ENCODE assay signal across 8 mouse cellular contexts in the genomic region with DNA sequence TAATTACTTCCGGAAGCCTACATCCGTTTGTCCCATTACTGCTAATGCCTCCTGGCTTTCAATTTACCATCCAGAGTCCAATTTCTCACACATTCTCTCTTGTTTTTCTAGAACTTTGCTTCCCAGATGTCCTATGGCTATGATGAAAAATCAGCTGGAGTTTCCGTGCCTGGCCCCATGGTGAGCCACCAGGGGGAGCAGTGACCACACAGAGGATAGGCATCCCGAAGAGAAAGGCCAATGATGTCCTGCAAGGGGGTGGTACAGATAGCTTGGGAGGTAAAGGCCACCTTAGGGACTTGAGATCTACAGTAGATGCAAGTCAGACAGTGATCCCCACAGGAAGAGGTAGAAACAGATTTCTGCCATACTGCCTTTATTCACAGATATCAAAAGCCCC. TPM values are rescaled to one million over a fixed set of nuclear protein-coding genes. Genes with fewer than 3 reads are reported as not detected.
A peak's percentile ranks its signal among the peaks of the same experiment; 100 is the strongest.
DNase-seq lines count a peak whose midpoint lies in the region; ATAC-seq and TF ChIP-seq lines count a peak whose summit lies in the region.

No protein-coding gene starts in this region.

- H3K9ac ChIP-seq in hindbrain, embryonic 14.5 days = no peak overlapping the region
- H3K9ac ChIP-seq in hindbrain, embryonic 12.5 days = no peak overlapping the region
- no peak overlapping the region for H3K9ac ChIP-seq in intestine, embryonic 16.5 days (ENCODE audit: low read depth, low read length)

- H3K9me3 ChIP-seq in hindbrain, embryonic 14.5 days (ENCODE audit: control insufficient read depth, low read length) = no peaks in the 10 kb centered on the region
- H3K9me3 ChIP-seq in hindbrain, embryonic 12.5 days (replicated peaks) = no peaks in the 10 kb centered on the region
- H3K9me3 ChIP-seq in intestine, embryonic 16.5 days (ENCODE audit: control insufficient read depth, low read length) = no peaks in the 10 kb centered on the region

- H3K27ac ChIP-seq in hindbrain, embryonic 14.5 days = no peak overlapping the region
- H3K27ac ChIP-seq in hindbrain, embryonic 12.5 days = no peak overlapping the region
- H3K27ac ChIP-seq in embryonic fibroblast, embryonic 13.5 days (ENCODE audit: insufficient read depth, low read length) = peak overlapping the region; percentile 87
- H3K27ac ChIP-seq in intestine, embryonic 16.5 days (ENCODE audit: low read length) = no peak overlapping the region

- peaks cover 50% of the 10 kb centered on the region for H3K27me3 ChIP-seq in hindbrain, embryonic 14.5 days (ENCODE audit: control insufficient read depth, insufficient read depth, low read length)
- peaks cover 65% of the 10 kb centered on the region for H3K27me3 ChIP-seq in hindbrain, embryonic 12.5 days
- 0 out of 2 replicates have a peak, but pooled peaks cover 3% of the 10 kb centered on the region for H3K27me3 ChIP-seq in intestine, embryonic 16.5 days (replicated peaks; ENCODE audit: control insufficient read depth, insufficient read depth, low read length)

- ATAC-seq in hindbrain, embryonic 14.5 days (ENCODE audit: low FRiP score) = no peak
- ATAC-seq in hindbrain, embryonic 12.5 days (ENCODE audit: low FRiP score) = no peak
- no peak for ATAC-seq in intestine, embryonic 16.5 days

- H3K4me3 ChIP-seq in hindbrain, embryonic 14.5 days (replicated peaks; ENCODE audit: low read length) = no peak overlapping the region
- no peak overlapping the region for H3K4me3 ChIP-seq in hindbrain, embryonic 12.5 days
- peak overlapping the region; percentile 90 for H3K4me3 ChIP-seq in embryonic fibroblast, embryonic 13.5 days (ENCODE audit: insufficient read depth, low read length)
- peak overlapping the region; percentile 58 for H3K4me3 ChIP-seq in intestine, embryonic 16.5 days (ENCODE audit: low read length)

- no peak overlapping the region for H3K4me2 ChIP-seq in hindbrain, embryonic 14.5 days (replicated peaks)
- no peak overlapping the region for H3K4me2 ChIP-seq in hindbrain, embryonic 12.5 days (replicated peaks)
- H3K4me2 ChIP-seq in intestine, embryonic 16.5 days (ENCODE audit: low read depth, low read length) = peak overlapping the region; percentile 24

- intact Hi-C loops in left cerebral cortex, postnatal 36 days (cut with DNase I) = loop anchor here (1.0 to 5.0 kb wide), 3 partner anchors 30 to 152 kb away; partner anchors contain the start of gene Pdk2

- peak; percentile 57; the same call in 1 of the 2 replicates for TF ChIP-seq POLR2A in embryonic fibroblast, embryonic 13.5 days (IDR thresholded peaks at IDR 0.05; ENCODE audit: low read depth, low read length)

- peak; percentile 83 for DNase-seq in hindbrain, embryonic 14.5 days (ENCODE audit: low spot score)
- DNase-seq in adrenal gland, postnatal 25 days = peak; percentile 80
- DNase-seq in left cerebral cortex, postnatal 36 days (ENCODE audit: low spot score in 2 of 2) = peak; percentile 45 to 64
- DNase-seq in naive thymus-derived CD4-positive, alpha-beta T cell, adult 2 months (ENCODE audit: low read depth) = peak; percentile 77
- peak; percentile 91 for DNase-seq in testis, postnatal 10 days (ENCODE audit: low spot score)

- 23% methylated on average over 4 of the region's 4 CpGs for WGBS in hindbrain, embryonic 14.5 days
- WGBS in hindbrain, embryonic 12.5 days = 20% methylated on average over 4 of the region's 4 CpGs
- 18% methylated on average over 4 of the region's 4 CpGs for WGBS in intestine, embryonic 16.5 days

- H3K4me1 ChIP-seq in hindbrain, embryonic 14.5 days (replicated peaks; ENCODE audit: control insufficient read depth, insufficient read depth, low read length) = peaks cover 12% of the 10 kb centered on the region; the same call in 1 of the 2 replicates
- H3K4me1 ChIP-seq in hindbrain, embryonic 12.5 days = peaks cover 17% of the 10 kb centered on the region
- H3K4me1 ChIP-seq in embryonic fibroblast, embryonic 13.5 days (ENCODE audit: control insufficient read depth, insufficient read depth, low read length) = peaks cover 4% of the 10 kb centered on the region
- peaks cover 14% of the 10 kb centered on the region for H3K4me1 ChIP-seq in intestine, embryonic 16.5 days (ENCODE audit: control insufficient read depth, insufficient read depth, low read length)

- peak; percentile 66; the same call in 1 of the 2 replicates for TF ChIP-seq CTCF in embryonic fibroblast, embryonic 13.5 days (IDR thresholded peaks at IDR 0.05; ENCODE audit: borderline replicate concordance, insufficient read depth, low read length)

- H3K36me3 ChIP-seq in hindbrain, embryonic 14.5 days (replicated peaks; ENCODE audit: control insufficient read depth, insufficient read depth) = no peaks in the 10 kb centered on the region
- no peaks in the 10 kb centered on the region for H3K36me3 ChIP-seq in hindbrain, embryonic 12.5 days
- peaks cover 4% of the 10 kb centered on the region for H3K36me3 ChIP-seq in intestine, embryonic 16.5 days (ENCODE audit: control insufficient read depth, insufficient read depth, low read length)

RNA-seq across cellular contexts. Expression of gene Col1a1, which starts 3.3 kb away (rescaled TPM):
- polyA plus RNA-seq in hindbrain, embryonic 14.5 days (2014; fragmentation: Nextera tagmentation; extraction: Ambion mirVana) = 125 and 157 TPM in 2 replicates
- polyA plus RNA-seq in hindbrain, embryonic 12.5 days (2016; fragmentation: Nextera tagmentation; extraction: Ambion mirVana) = 508 and 685 TPM in 2 replicates
- total RNA-seq in adrenal gland, postnatal 25 days (2021) = 74.0 and 116 TPM in 2 replicates
- polyA plus RNA-seq in embryonic fibroblast, embryonic 13.5 days (2011; ENCODE audit: insufficient read length, low read depth, missing spikeins) = 6,098 and 7,850 TPM in 2 replicates
- polyA plus RNA-seq in intestine, embryonic 16.5 days (2015; fragmentation: Nextera tagmentation; extraction: Ambion mirVana) = 890 and 1,013 TPM in 2 replicates
- total RNA-seq in left cerebral cortex, postnatal 36 days (2021) = 10 to 100 TPM; 22.7 to 26.9 TPM

RNA-seq across cellular contexts. Expression of gene Hils1, which starts 28.1 kb away (rescaled TPM):
- not detected in 2 replicates for polyA plus RNA-seq in hindbrain, embryonic 14.5 days (2014; fragmentation: Nextera tagmentation; extraction: Ambion mirVana)
- not detected in 2 replicates for polyA plus RNA-seq in hindbrain, embryonic 12.5 days (2016; fragmentation: Nextera tagmentation; extraction: Ambion mirVana)
- total RNA-seq in adrenal gland, postnatal 25 days (2021) = not detected in 2 replicates
- not detected in 2 replicates for polyA plus RNA-seq in embryonic fibroblast, embryonic 13.5 days (2011; ENCODE audit: insufficient read length, low read depth, missing spikeins)
- not detected in 2 replicates for polyA plus RNA-seq in intestine, embryonic 16.5 days (2015; fragmentation: Nextera tagmentation; extraction: Ambion mirVana)
- not detected for total RNA-seq in left cerebral cortex, postnatal 36 days (2021)

RNA-seq across cellular contexts. Expression of gene Sgca, which starts 36.8 kb away (rescaled TPM):
- 0.17 TPM in 1 of 2 replicates, not detected in the other for polyA plus RNA-seq in hindbrain, embryonic 14.5 days (2014; fragmentation: Nextera tagmentation; extraction: Ambion mirVana)
- polyA plus RNA-seq in hindbrain, embryonic 12.5 days (2016; fragmentation: Nextera tagmentation; extraction: Ambion mirVana) = 0.43 and 1.5 TPM in 2 replicates
- total RNA-seq in adrenal gland, postnatal 25 days (2021) = not detected in 2 replicates
- not detected in 2 replicates for polyA plus RNA-seq in embryonic fibroblast, embryonic 13.5 days (2011; ENCODE audit: insufficient read length, low read depth, missing spikeins)
- polyA plus RNA-seq in intestine, embryonic 16.5 days (2015; fragmentation: Nextera tagmentation; extraction: Ambion mirVana) = 0.26 and 0.36 TPM in 2 replicates
- under 1 TPM; 0.50 to 0.69 TPM for total RNA-seq in left cerebral cortex, postnatal 36 days (2021)

RNA-seq across cellular contexts. Expression of gene Ppp1r9b, which starts 51.6 kb away (rescaled TPM):
- 27.1 and 27.5 TPM in 2 replicates for polyA plus RNA-seq in hindbrain, embryonic 14.5 days (2014; fragmentation: Nextera tagmentation; extraction: Ambion mirVana)
- 16.8 and 18.5 TPM in 2 replicates for polyA plus RNA-seq in hindbrain, embryonic 12.5 days (2016; fragmentation: Nextera tagmentation; extraction: Ambion mirVana)
- 125 and 146 TPM in 2 replicates for total RNA-seq in adrenal gland, postnatal 25 days (2021)
- polyA plus RNA-seq in embryonic fibroblast, embryonic 13.5 days (2011; ENCODE audit: insufficient read length, low read depth, missing spikeins) = 44.3 and 61.7 TPM in 2 replicates
- polyA plus RNA-seq in intestine, embryonic 16.5 days (2015; fragmentation: Nextera tagmentation; extraction: Ambion mirVana) = 5.2 and 5.6 TPM in 2 replicates
- 100 to 1,000 TPM; 700 to 743 TPM for total RNA-seq in left cerebral cortex, postnatal 36 days (2021)

Comparison
In these comparisons a context has a peak if more than half of its experiments do, and no peak if none do; other contexts are left out.
1. H3K4me3 ChIP-seq: peak in embryonic fibroblast, embryonic 13.5 days (single experiment) and intestine, embryonic 16.5 days (single experiment); none in hindbrain, embryonic 14.5 days (single experiment) and hindbrain, embryonic 12.5 days (single experiment).
2. Peak in every context shown above with its lines, with median percentiles within 50 percentile points of each other: DNase-seq.